Mouse (Mus musculus) CD4-positive, CD25-positive, alpha-beta regulatory T cell, adult 4 months (primary cell): ENCODE results near the gene Apoc1. TPM values are rescaled to one million over a fixed set of nuclear protein-coding genes. Genes with fewer than 3 reads are reported as not detected.

ENCODE experiments used
- polyA plus RNA-seq, 2 experiments: library from polyadenylated mRNA; unstranded; fragments of 100-300 nt; shearing (Covaris generic); gene quantifications; one replicate each; pipeline ENCODE4 v1.2.1; 2017

Apoc1 gene
- polyA plus RNA-seq, 2 experiments from 2014 or later: not detected

Other genes with a start within 250 kb of the Apoc1 start
- gene Mark4, start 233.8 kb downstream of the Apoc1 start, polyA plus RNA-seq: 1 to 10 TPM in 1 of 2 experiments, under 1 TPM in 1; 0.91 to 1.3 TPM
- gene Exoc3l2, start 229.3 kb downstream of the Apoc1 start, polyA plus RNA-seq: not detected
- under 1 TPM; 0.37 to 0.86 TPM for gene Bloc1s3, start 184.3 kb downstream of the Apoc1 start, polyA plus RNA-seq
- 10 to 100 TPM; 45.8 to 50.7 TPM for gene Trappc6a, start 184.3 kb downstream of the Apoc1 start, polyA plus RNA-seq
- not detected for gene Nkpd1, start 174.8 kb downstream of the Apoc1 start, polyA plus RNA-seq
- 1 to 10 TPM; 1.9 to 2.8 TPM for gene Ppp1r37, start 129.6 kb downstream of the Apoc1 start, polyA plus RNA-seq
- gene Zfp296, start 115.4 kb downstream of the Apoc1 start, polyA plus RNA-seq: 1 to 10 TPM; 1.7 to 1.9 TPM
- gene Gemin7, start 115.1 kb downstream of the Apoc1 start, polyA plus RNA-seq: 100 to 1,000 TPM in 1 of 2 experiments, 10 to 100 TPM in 1; 91.0 to 100 TPM
- gene Clasrp, start 88.2 kb downstream of the Apoc1 start, polyA plus RNA-seq: 1 to 10 TPM; 9.0 to 9.4 TPM
- gene Relb, start 63.2 kb downstream of the Apoc1 start, polyA plus RNA-seq: 10 to 100 TPM; 12.7 to 14.8 TPM
- gene Clptm1, start 27.6 kb downstream of the Apoc1 start, polyA plus RNA-seq: 10 to 100 TPM; 24.4 to 28.1 TPM
- not detected for gene Apoc2, start 14.7 kb downstream of the Apoc1 start, polyA plus RNA-seq
- not detected for gene Gm44805, start 11.2 kb downstream of the Apoc1 start, polyA plus RNA-seq
- under 1 TPM in 1 of 2 experiments, not detected in 1; 0.36 TPM for gene Apoc4, start 11.2 kb downstream of the Apoc1 start, polyA plus RNA-seq
- 1 to 10 TPM; 6.6 to 7.6 TPM for gene Apoe, start 6.5 kb upstream of the Apoc1 start, polyA plus RNA-seq
- gene Tomm40, start 22.8 kb upstream of the Apoc1 start, polyA plus RNA-seq: 1 to 10 TPM; 3.7 to 6.9 TPM
- gene Nectin2, start 57.8 kb upstream of the Apoc1 start, polyA plus RNA-seq: under 1 TPM in 1 of 2 experiments, not detected in 1; 0.12 TPM
- gene Bcam, start 78.4 kb upstream of the Apoc1 start, polyA plus RNA-seq: 1 to 10 TPM; 2.5 to 3.7 TPM
- not detected for gene Cblc, start 104.1 kb upstream of the Apoc1 start, polyA plus RNA-seq
- 10 to 100 TPM; 16.0 to 20.5 TPM for gene Bcl3, start 130.1 kb upstream of the Apoc1 start, polyA plus RNA-seq
- gene Gm19345, start 159.3 kb upstream of the Apoc1 start, polyA plus RNA-seq: not detected
- not detected for gene Ceacam16, start 168.6 kb upstream of the Apoc1 start, polyA plus RNA-seq
- not detected for gene Ceacam19, start 195.3 kb upstream of the Apoc1 start, polyA plus RNA-seq
- gene Pvr, start 228.5 kb upstream of the Apoc1 start, polyA plus RNA-seq: 10 to 100 TPM; 22.2 to 24.7 TPM